Mouse (Mus musculus) limb, embryonic 11.5 days (tissue): ENCODE results near the gene Ube2j2. TPM values are rescaled to one million over a fixed set of nuclear protein-coding genes. Genes with fewer than 3 reads are reported as not detected.

Experiments used
- ATAC-seq: fragments of 200-750 bp; cut with Nextera tagmentation; 2 replicates; pipeline ENCODE4 v1.8.0; 2017; ENCODE audit warnings: low read depth; ENCODE audit not compliant: insufficient number of reproducible peaks, low FRiP score, low TSS enrichment
- DNase-seq: peaks from one replicate; pipeline ENCODE4 v3.0.0-alpha.2; 2015; ENCODE audit warnings: low spot score
- H3K27ac ChIP-seq: fragments of 300-500 bp; sonication (generic); replicated peaks from 2 replicates; pipeline ENCODE4 v1.5.1; 2014; ENCODE audit warnings: low read depth, mild to moderate bottlenecking, low read length
- H3K27me3 ChIP-seq: fragments of 300-500 bp; sonication (generic); 2 replicates; pipeline ENCODE4 v1.6.1; 2014; ENCODE audit warnings: mild to moderate bottlenecking, low read length, mixed read lengths; ENCODE audit not compliant: control insufficient read depth, insufficient read depth
- H3K36me3 ChIP-seq: fragments of 300-500 bp; sonication (generic); 2 replicates; pipeline ENCODE4 v1.6.1; 2014; ENCODE audit warnings: mild to moderate bottlenecking, low read length, moderate library complexity, mixed read lengths; ENCODE audit not compliant: control insufficient read depth, insufficient read depth
- H3K4me1 ChIP-seq: fragments of 300-500 bp; sonication (generic); 2 replicates; pipeline ENCODE4 v1.6.1; 2014; ENCODE audit warnings: low read length, mixed read lengths; ENCODE audit not compliant: control insufficient read depth, insufficient read depth
- H3K4me2 ChIP-seq: fragments of 300-500 bp; sonication (generic); 2 replicates; pipeline ENCODE4 v1.6.1; 2014; ENCODE audit warnings: low read depth, mild to moderate bottlenecking, moderate library complexity; ENCODE audit not compliant: severe bottlenecking
- H3K4me3 ChIP-seq: fragments of 300-500 bp; sonication (generic); 2 replicates; pipeline ENCODE4 v1.5.1; 2014; ENCODE audit warnings: low read depth, low read length
- H3K9ac ChIP-seq: fragments of 300-500 bp; sonication (generic); 2 replicates; pipeline ENCODE4 v1.6.1; 2014; ENCODE audit warnings: mild to moderate bottlenecking, low read length
- H3K9me3 ChIP-seq: fragments of 300-500 bp; sonication (generic); 2 replicates; pipeline ENCODE4 v1.6.1; 2016; ENCODE audit warnings: low read length; ENCODE audit not compliant: control insufficient read depth
- WGBS: fragments of 180-500 bp; shearing (Covaris S2); extraction: QIAGEN DNeasy Blood & Tissue Kit; methylation state at CpG from one replicate; pipeline ENCODE4 v1.1.7; 2014; 5-methylcytosine and 5-hydroxymethylcytosine counted together
- polyA plus RNA-seq: library from polyadenylated mRNA; unstranded; fragments of >200 nt; fragmentation: Nextera tagmentation; extraction: Ambion mirVana; gene quantifications from 2 replicates; pipeline ENCODE4 v1.2.1, GENCODE M21; 2014

The Ube2j2 gene
- polyA plus RNA-seq, 1 experiment from 2014 or later = 163 TPM

- H3K4me2 ChIP-seq = no peak overlapping the region
- no peaks in the 10 kb centered on the region for H3K27me3 ChIP-seq
- ATAC-seq (no peak), DNase-seq (no peak)
- H3K36me3 ChIP-seq = peaks cover 25% of the 10 kb centered on the region
- no peak overlapping the region for H3K27ac ChIP-seq
- no peak overlapping the region for H3K9ac ChIP-seq
- 95% methylated on average over 13 of the region's 13 CpGs for WGBS
- no peak overlapping the region for H3K4me3 ChIP-seq
- no peaks in the 10 kb centered on the region for H3K9me3 ChIP-seq
- no peaks in the 10 kb centered on the region for H3K4me1 ChIP-seq
Observed at GRCm38 (mm10) chr4:155903246-155903645, 40.4 kb upstream of the Ube2j2 start.

- peak; percentile 30 for DNase-seq
- Histone ChIP-seq H3K4me3 (no peak overlapping the region), H3K27me3 (no peaks in the 10 kb centered on the region), H3K9ac (no peak overlapping the region), H3K27ac (no peak overlapping the region), H3K36me3 (peaks cover 21% of the 10 kb centered on the region), H3K9me3 (no peaks in the 10 kb centered on the region), H3K4me1 (no peaks in the 10 kb centered on the region), H3K4me2 (no peak overlapping the region)
- 88% methylated on average over 13 of the region's 13 CpGs for WGBS
- no peak for ATAC-seq
Observed at GRCm38 (mm10) chr4:155904318-155905102, 39.1 kb upstream of the Ube2j2 start.

GRCm38 (mm10) chr4:155905634-155906033 lies 38.0 kb upstream of the Ube2j2 start:
- H3K9me3 ChIP-seq = no peaks in the 10 kb centered on the region
- 89% methylated on average over 13 of the region's 13 CpGs for WGBS
- H3K27me3 ChIP-seq = no peaks in the 10 kb centered on the region
- no peak for DNase-seq
- no peak for ATAC-seq
- H3K4me1 ChIP-seq = no peaks in the 10 kb centered on the region
- H3K36me3 ChIP-seq = peaks cover 18% of the 10 kb centered on the region
- H3K4me3 ChIP-seq = no peak overlapping the region
- no peak overlapping the region for H3K4me2 ChIP-seq
- H3K9ac ChIP-seq = no peak overlapping the region
- no peak overlapping the region for H3K27ac ChIP-seq

- DNase-seq = no peak
- 79% methylated on average over 9 of the region's 9 CpGs for WGBS
- Histone ChIP-seq H3K27ac (no peak overlapping the region), H3K36me3 (peaks cover 15% of the 10 kb centered on the region), H3K4me3 (no peak overlapping the region), H3K4me1 (no peaks in the 10 kb centered on the region), H3K27me3 (no peaks in the 10 kb centered on the region), H3K4me2 (no peak overlapping the region), H3K9ac (no peak overlapping the region), H3K9me3 (no peaks in the 10 kb centered on the region)
- no peak for ATAC-seq
Observed at GRCm38 (mm10) chr4:155906125-155906524, 37.5 kb upstream of the Ube2j2 start.

- Histone ChIP-seq H3K27me3 (no peaks in the 10 kb centered on the region), H3K9me3 (no peaks in the 10 kb centered on the region), H3K4me3 (no peak overlapping the region), H3K36me3 (peaks cover 15% of the 10 kb centered on the region), H3K9ac (no peak overlapping the region), H3K27ac (no peak overlapping the region), H3K4me2 (no peak overlapping the region), H3K4me1 (no peaks in the 10 kb centered on the region)
- ATAC-seq (no peak), DNase-seq (no peak)
- 80% methylated on average over 11 of the region's 11 CpGs for WGBS
Observed at GRCm38 (mm10) chr4:155907003-155907402, 36.6 kb upstream of the Ube2j2 start.

GRCm38 (mm10) chr4:155908281-155908680 lies 35.4 kb upstream of the Ube2j2 start:
- no peak for DNase-seq
- H3K4me2 ChIP-seq = no peak overlapping the region
- ATAC-seq = no peak
- WGBS = 85% methylated on average over 7 of the region's 7 CpGs
- H3K9ac ChIP-seq = no peak overlapping the region
- no peaks in the 10 kb centered on the region for H3K27me3 ChIP-seq
- no peaks in the 10 kb centered on the region for H3K4me1 ChIP-seq
- H3K9me3 ChIP-seq = no peaks in the 10 kb centered on the region
- no peak overlapping the region for H3K27ac ChIP-seq
- H3K36me3 ChIP-seq = peaks cover 5% of the 10 kb centered on the region; the same call in 1 of the 2 replicates
- H3K4me3 ChIP-seq = no peak overlapping the region

GRCm38 (mm10) chr4:155908751-155909150 lies 34.9 kb upstream of the Ube2j2 start:
- no peak for DNase-seq
- ATAC-seq = no peak
- H3K4me2 ChIP-seq = no peak overlapping the region
- H3K9ac ChIP-seq = no peak overlapping the region
- H3K36me3 ChIP-seq = peaks cover 2% of the 10 kb centered on the region; the same call in 1 of the 2 replicates
- H3K27me3 ChIP-seq = no peaks in the 10 kb centered on the region
- H3K27ac ChIP-seq = no peak overlapping the region
- WGBS = 92% methylated on average over 4 of the region's 4 CpGs
- H3K4me1 ChIP-seq = no peaks in the 10 kb centered on the region
- no peaks in the 10 kb centered on the region for H3K9me3 ChIP-seq
- H3K4me3 ChIP-seq = no peak overlapping the region

GRCm38 (mm10) chr4:155932031-155932430 lies 11.6 kb upstream of the Ube2j2 start:
- ATAC-seq (no peak), DNase-seq (no peak)
- no peaks in the 10 kb centered on the region for H3K9me3 ChIP-seq
- H3K36me3 ChIP-seq = no peaks in the 10 kb centered on the region
- H3K4me2 ChIP-seq = no peak overlapping the region
- H3K27ac ChIP-seq = no peak overlapping the region
- H3K4me3 ChIP-seq = no peak overlapping the region
- 70% methylated on average over 1 of the region's 1 CpGs for WGBS
- H3K27me3 ChIP-seq = no peaks in the 10 kb centered on the region
- no peaks in the 10 kb centered on the region for H3K4me1 ChIP-seq
- H3K9ac ChIP-seq = no peak overlapping the region
